Mouse (Mus musculus) limb, embryonic 14.5 days (tissue): ENCODE measurements at regions not wholly inside any gene's neighbourhood (a gene's known extent, or its start where the extent isn't known, plus 50 kb on each side); places are given as distances from the start of the nearest gene placed in this dataset.

Experiments used
- ATAC-seq: fragments of 200-750 bp; cut with Nextera tagmentation; 2 replicates; pipeline ENCODE4 v1.8.0; 2017; ENCODE audit warnings: low read depth, moderate number of reproducible peaks, moderate TSS enrichment; ENCODE audit not compliant: low FRiP score
- DNase-seq: peaks from one replicate; pipeline ENCODE4 v3.0.0-alpha.2; 2015; ENCODE audit warnings: low spot score
- H3K27ac ChIP-seq: fragments of 300-500 bp; sonication (generic); replicated peaks from 2 replicates; pipeline ENCODE4 v1.5.1; 2014; ENCODE audit warnings: low read depth, mild to moderate bottlenecking, low read length, moderate library complexity, mixed read lengths
- H3K27me3 ChIP-seq: fragments of 300-500 bp; sonication (generic); 2 replicates; pipeline ENCODE4 v1.6.1; 2014; ENCODE audit warnings: low read length, mixed read lengths; ENCODE audit not compliant: control insufficient read depth, insufficient read depth
- H3K36me3 ChIP-seq: fragments of 300-500 bp; sonication (generic); 2 replicates; pipeline ENCODE4 v1.6.1; 2014; ENCODE audit warnings: mild to moderate bottlenecking, low read length, moderate library complexity, mixed read lengths; ENCODE audit not compliant: control insufficient read depth, insufficient read depth
- H3K4me1 ChIP-seq: fragments of 300-500 bp; sonication (generic); 2 replicates; pipeline ENCODE4 v1.6.1; 2014; ENCODE audit warnings: antibody characterized with exemption, low read length, mixed read lengths; ENCODE audit not compliant: control insufficient read depth, insufficient read depth
- H3K4me2 ChIP-seq: fragments of 300-500 bp; sonication (generic); replicated peaks from 2 replicates; pipeline ENCODE4 v1.6.1; 2014; ENCODE audit warnings: low read depth, mild to moderate bottlenecking, low read length, moderate library complexity; ENCODE audit not compliant: severe bottlenecking
- H3K4me3 ChIP-seq: fragments of 300-500 bp; sonication (generic); replicated peaks from 2 replicates; pipeline ENCODE4 v1.5.1; 2014; ENCODE audit warnings: low read length
- H3K9ac ChIP-seq: fragments of 300-500 bp; sonication (generic); 2 replicates; pipeline ENCODE4 v1.6.1; 2014; ENCODE audit warnings: mild to moderate bottlenecking, low read depth, low read length, moderate library complexity; ENCODE audit not compliant: severe bottlenecking
- H3K9me3 ChIP-seq: fragments of 300-500 bp; sonication (generic); 2 replicates; pipeline ENCODE4 v1.6.1; 2016; ENCODE audit warnings: low read length; ENCODE audit not compliant: control insufficient read depth
- POLR2A ChIP-seq: fragments of 200-500 bp; IDR thresholded peaks from 2 replicates; pipeline ENCODE4 v1.8.0; 2012; ENCODE audit warnings: inconsistent platforms, mild to moderate bottlenecking, moderate library complexity, borderline replicate concordance; ENCODE audit not compliant: insufficient read depth, insufficient read length; ENCODE audit errors: extremely low read depth
- WGBS: fragments of 180-500 bp; shearing (Covaris S2); extraction: QIAGEN DNeasy Blood & Tissue Kit; methylation state at CpG from one replicate; pipeline ENCODE4 v1.1.7; 2014; 5-methylcytosine and 5-hydroxymethylcytosine counted together

DNA sequence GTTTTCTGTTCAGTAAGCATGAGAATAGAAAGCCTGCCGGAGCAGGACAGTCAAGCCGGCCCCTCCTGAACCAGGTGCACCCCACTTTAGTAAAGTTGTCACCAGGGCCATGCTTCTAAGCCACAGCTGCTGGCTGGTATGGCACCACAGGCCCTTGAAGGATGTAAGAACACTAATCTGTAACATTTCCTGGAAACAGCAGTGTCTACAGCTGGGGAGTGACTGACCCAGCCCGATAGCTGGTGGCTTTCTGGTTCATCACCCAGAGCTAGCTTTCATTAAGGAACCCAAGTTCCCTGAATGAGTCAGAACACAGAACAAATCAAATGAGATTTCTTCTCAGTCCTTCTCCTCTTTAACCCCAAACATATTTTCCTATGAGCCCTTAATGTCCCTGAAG is 82.4 kb upstream of the Nkx1-1 start:
- 81% methylated on average over 3 of the region's 3 CpGs for WGBS
- Histone ChIP-seq H3K27me3 (peaks cover 9% of the 10 kb centered on the region; the same call in 1 of the 2 replicates), H3K36me3 (no peaks in the 10 kb centered on the region), H3K4me1 (peaks cover 15% of the 10 kb centered on the region), H3K4me2 (no peak overlapping the region), H3K27ac (no peak overlapping the region), H3K9me3 (no peaks in the 10 kb centered on the region), H3K4me3 (no peak overlapping the region), H3K9ac (no peak overlapping the region)
- DNase-seq (no peak), ATAC-seq (no peak)
- TF ChIP-seq POLR2A: no peak

DNA sequence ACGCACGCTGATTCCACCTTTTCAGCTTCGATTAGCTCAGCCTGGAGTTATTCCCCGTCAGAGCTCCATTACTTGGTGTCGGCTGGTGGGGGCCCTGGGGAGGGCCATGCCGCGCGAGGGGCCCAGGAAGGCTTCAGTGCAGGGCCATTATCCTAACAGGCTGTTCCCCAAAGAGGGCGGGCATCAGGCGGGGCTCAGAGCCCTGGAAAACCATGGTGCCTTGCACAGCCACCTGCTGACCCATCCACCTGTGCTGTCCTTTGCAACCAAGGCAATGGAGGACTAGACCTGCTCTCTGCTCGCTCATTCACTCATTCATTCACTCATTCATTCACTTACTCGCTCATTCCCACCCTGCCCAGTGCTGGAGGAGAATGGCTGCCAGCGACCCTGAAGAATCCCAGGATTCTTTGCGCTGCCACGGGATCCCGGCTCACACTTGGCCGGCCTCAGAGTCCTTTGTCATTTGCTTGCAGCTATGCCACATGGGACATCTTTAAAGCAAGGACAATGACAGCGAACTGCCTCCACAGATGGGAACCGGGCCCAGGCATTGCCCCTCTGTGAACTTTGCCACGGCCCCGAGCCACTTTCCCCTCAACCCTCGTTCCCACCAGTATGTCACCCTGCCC is 78.6 kb upstream of the Nkx1-1 start:
- Histone ChIP-seq H3K27ac (no peak overlapping the region), H3K27me3 (peaks cover 9% of the 10 kb centered on the region; the same call in 1 of the 2 replicates)

DNA sequence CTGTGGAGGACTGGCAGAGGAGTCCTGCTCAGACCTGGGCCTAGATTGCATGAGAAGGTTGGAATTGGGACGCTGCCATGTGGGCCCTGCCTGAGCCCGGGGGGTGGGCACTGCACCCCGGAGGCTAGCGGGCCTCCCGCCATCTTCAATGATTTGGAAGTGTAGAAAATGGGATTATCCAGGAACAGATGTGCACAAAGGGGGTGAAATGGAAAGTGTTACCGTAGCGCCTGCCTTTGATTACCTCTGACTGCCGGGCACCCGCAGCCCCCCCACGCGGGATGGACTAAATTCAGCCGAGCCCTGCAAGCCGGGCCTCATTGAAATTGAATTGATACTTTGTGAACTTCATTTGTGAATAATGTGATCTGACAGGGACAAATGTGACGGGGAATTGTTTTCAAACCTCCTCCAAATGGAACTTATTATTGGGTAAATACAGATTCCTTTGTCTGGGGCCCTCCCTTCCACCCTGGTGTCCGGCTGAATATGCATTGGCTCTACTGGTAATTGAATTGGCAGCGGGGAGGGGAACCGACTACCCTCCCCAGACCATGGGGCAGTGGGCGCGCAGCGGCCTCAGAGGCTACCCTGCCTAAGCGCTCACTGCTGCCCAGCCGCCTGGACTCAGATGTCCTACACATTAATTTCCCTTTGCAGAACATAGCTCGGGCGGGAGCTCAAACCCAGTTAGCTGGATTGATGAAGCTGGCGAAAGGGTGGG is 77.9 kb upstream of the Nkx1-1 start:
- H3K9ac ChIP-seq: 0 out of 2 replicates have a peak overlapping the region, but pooled peaks have one; percentile 16
- no peaks in the 10 kb centered on the region for H3K9me3 ChIP-seq
- peaks cover 9% of the 10 kb centered on the region; the same call in 1 of the 2 replicates for H3K27me3 ChIP-seq
- WGBS: 26% methylated on average over 25 of the region's 25 CpGs
- TF ChIP-seq POLR2A: no peak
- DNase-seq (no peak), ATAC-seq (no peak)
- H3K27ac ChIP-seq: no peak overlapping the region
- H3K4me2 ChIP-seq: no peak overlapping the region; the same call in 1 of the 2 replicates
- H3K36me3 ChIP-seq: no peaks in the 10 kb centered on the region
- H3K4me1 ChIP-seq: peaks cover 9% of the 10 kb centered on the region
- no peak overlapping the region for H3K4me3 ChIP-seq

More for the DNA sequence above, 78.6 kb upstream of the Nkx1-1 start:
- Histone ChIP-seq H3K4me2 (no peak overlapping the region), H3K4me3 (no peak overlapping the region), H3K9ac (no peak overlapping the region), H3K36me3 (no peaks in the 10 kb centered on the region), H3K9me3 (no peaks in the 10 kb centered on the region), H3K4me1 (peaks cover 15% of the 10 kb centered on the region)
- no peak for TF ChIP-seq POLR2A
- DNase-seq (no peak), ATAC-seq (no peak)
- WGBS: 50% methylated on average over 21 of the region's 22 CpGs

DNA sequence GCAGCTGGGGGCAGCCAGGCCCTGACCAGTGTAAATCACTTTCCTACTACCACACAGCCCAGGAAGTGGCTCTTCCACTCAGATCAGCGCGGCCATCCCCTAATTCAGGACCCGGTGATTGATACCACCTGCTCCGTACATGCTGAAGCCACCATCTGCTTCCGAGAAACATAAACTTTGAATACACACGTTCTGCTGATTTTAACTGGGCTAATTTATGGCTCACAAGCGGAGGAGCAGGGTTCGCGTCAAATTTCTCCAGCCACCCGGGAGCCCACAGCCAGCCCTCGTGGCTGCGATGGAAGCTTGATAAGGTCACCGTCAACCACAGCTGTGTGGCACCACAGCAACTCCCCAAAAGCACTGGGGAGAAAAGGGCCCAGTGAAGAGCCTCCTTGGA is 72.0 kb upstream of the Nkx1-1 start:
- Histone ChIP-seq H3K4me3 (no peak overlapping the region), H3K4me2 (no peak overlapping the region), H3K9me3 (no peaks in the 10 kb centered on the region), H3K27ac (no peak overlapping the region), H3K27me3 (no peaks in the 10 kb centered on the region), H3K4me1 (peaks cover 10% of the 10 kb centered on the region; the same call in 1 of the 2 replicates), H3K36me3 (no peaks in the 10 kb centered on the region), H3K9ac (no peak overlapping the region)
- no peak for TF ChIP-seq POLR2A
- WGBS: 7% methylated on average over 13 of the region's 13 CpGs
- ATAC-seq (peak; percentile 58), DNase-seq (peak; percentile 36)

DNA sequence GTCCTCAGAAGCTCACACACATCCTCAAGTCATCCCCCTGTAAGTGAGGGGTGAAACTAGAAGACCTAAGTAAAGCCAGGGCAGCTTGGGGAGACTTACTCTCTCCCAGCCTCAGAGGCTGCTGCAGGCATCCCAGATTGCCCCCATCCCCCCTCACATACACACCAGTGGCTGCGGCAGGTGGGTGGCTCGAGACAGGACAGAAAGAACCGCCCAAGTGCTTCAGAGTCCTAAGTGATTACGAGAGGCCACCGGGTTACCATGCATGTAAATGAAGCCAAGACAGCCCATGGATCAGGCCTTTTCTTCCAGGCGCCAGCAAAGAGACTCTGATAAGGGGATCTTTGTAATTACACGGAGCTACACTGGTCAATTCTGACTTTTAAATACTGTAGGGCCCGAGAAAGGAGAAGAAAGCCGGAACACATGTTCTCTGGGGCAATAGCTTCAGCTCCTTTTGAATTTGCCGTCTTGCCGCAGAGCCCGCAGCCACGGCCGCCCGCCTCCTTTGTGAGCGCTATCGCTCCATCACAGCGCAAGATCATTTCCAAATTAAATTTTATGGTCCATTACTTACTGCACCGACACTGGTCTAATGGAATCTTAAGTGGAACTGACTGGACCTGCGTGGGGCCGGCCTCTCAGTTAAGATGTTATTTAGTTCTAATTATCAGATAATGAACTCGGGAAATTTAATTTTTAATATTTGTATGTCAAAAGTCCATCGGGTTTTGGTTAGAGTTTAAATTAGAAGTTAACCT is 68.1 kb upstream of the Nkx1-1 start:
- ATAC-seq (no peak), DNase-seq (no peak)
- Histone ChIP-seq H3K36me3 (no peaks in the 10 kb centered on the region), H3K9me3 (no peaks in the 10 kb centered on the region), H3K4me2 (no peak overlapping the region), H3K27me3 (peaks cover 6% of the 10 kb centered on the region; the same call in 1 of the 2 replicates), H3K27ac (no peak overlapping the region), H3K4me3 (no peak overlapping the region), H3K4me1 (peaks cover 10% of the 10 kb centered on the region; the same call in 1 of the 2 replicates), H3K9ac (no peak overlapping the region)
- WGBS: 34% methylated on average over 23 of the region's 23 CpGs
- TF ChIP-seq POLR2A: no peak
